Mouse (Mus musculus) activated CD4-positive, CD25-positive, alpha-beta regulatory T cell, adult 4 months (primary cell): ENCODE data around the gene Anapc2. TPM values are rescaled to one million over a fixed set of nuclear protein-coding genes. Genes with fewer than 3 reads are reported as not detected.
"Not testable (repeated sequence)": the region's sequence is repeated elsewhere in the genome, so short reads cannot be mapped to it uniquely, and the experiment has no call there.

ENCODE experiments used
- ATAC-seq: one replicate; pipeline ENCODE4 v1.8.0; 2017
- polyA plus RNA-seq, 2 experiments: library from polyadenylated mRNA; unstranded; fragments of 100-300 nt; shearing (Covaris generic); gene quantifications; one replicate each; pipeline ENCODE4 v1.2.1; 2017

The Anapc2 gene
- polyA plus RNA-seq, 2 experiments from 2014 or later, result 24.8 to 39.3 TPM

GRCm38 (mm10) chr2:25241438-25241775 lies 30.9 kb upstream of the Anapc2 start:
- ATAC-seq, result peak; percentile 42

- peak; percentile 67 for ATAC-seq
Measured at GRCm38 (mm10) chr2:25242101-25242506, 30.2 kb upstream of the Anapc2 start, which contains the start of the genes Rnf208 and Cysrt1. Gene Rnf208, plus strand, starts transcription at chr2:25242255. Gene Cysrt1, minus strand, starts transcription at chr2:25242452.

GRCm38 (mm10) chr2:25243342-25243741 lies 28.9 kb upstream of the Anapc2 start:
- no peak for ATAC-seq

- no peak for ATAC-seq
Measured at GRCm38 (mm10) chr2:25244144-25244543, 28.1 kb upstream of the Anapc2 start.

GRCm38 (mm10) chr2:25246183-25247072 lies 25.9 kb upstream of the Anapc2 start, which contains the start of gene AL732309.1:
Gene AL732309.1, minus strand, starts transcription at chr2:25246863.
- ATAC-seq, result no peak

GRCm38 (mm10) chr2:25252331-25252730 lies 19.9 kb upstream of the Anapc2 start:
- no peak for ATAC-seq

- ATAC-seq, result peak; percentile 78
Measured at GRCm38 (mm10) chr2:25255284-25255779, 16.9 kb upstream of the Anapc2 start, which contains the start of gene Tmem203. Gene Tmem203, plus strand, starts transcription at chr2:25255439.

- ATAC-seq, result not testable (repeated sequence)
Measured at GRCm38 (mm10) chr2:25256443-25257109, 15.7 kb upstream of the Anapc2 start.

GRCm38 (mm10) chr2:25257250-25257649 lies 15.0 kb upstream of the Anapc2 start:
- not testable (repeated sequence) for ATAC-seq

- ATAC-seq, result no peak
Measured at GRCm38 (mm10) chr2:25258887-25259286, 13.4 kb upstream of the Anapc2 start.

- peak; percentile 8 for ATAC-seq
Measured at GRCm38 (mm10) chr2:25261870-25262269, 10.4 kb upstream of the Anapc2 start.

GRCm38 (mm10) chr2:25262291-25262767 lies 9.9 kb upstream of the Anapc2 start, which contains the start of gene Tprn:
Gene Tprn, plus strand, starts transcription at chr2:25262618.
- ATAC-seq, result peak; percentile 96

- peak; percentile 40 for ATAC-seq
Measured at GRCm38 (mm10) chr2:25262795-25263622, 9.3 kb upstream of the Anapc2 start.

GRCm38 (mm10) chr2:25263623-25264285 lies 8.5 kb upstream of the Anapc2 start:
- no peak for ATAC-seq

GRCm38 (mm10) chr2:25264286-25264660 lies 8.0 kb upstream of the Anapc2 start:
- ATAC-seq, result no peak

- no peak for ATAC-seq
Measured at GRCm38 (mm10) chr2:25264851-25265250, 7.4 kb upstream of the Anapc2 start.

- no peak for ATAC-seq
Measured at GRCm38 (mm10) chr2:25265897-25266656, 6.2 kb upstream of the Anapc2 start.

- ATAC-seq, result no peak
Measured at GRCm38 (mm10) chr2:25266720-25267119, 5.6 kb upstream of the Anapc2 start.

GRCm38 (mm10) chr2:25267241-25267640 lies 5.0 kb upstream of the Anapc2 start:
- no peak for ATAC-seq

- no peak for ATAC-seq
Measured at GRCm38 (mm10) chr2:25267746-25268309, 4.5 kb upstream of the Anapc2 start.

- ATAC-seq, result no peak
Measured at GRCm38 (mm10) chr2:25272515-25272914, 237 bp downstream of the Anapc2 start.
